Mouse (Mus musculus): ENCODE results near the gene Ppfia1.

DNA sequence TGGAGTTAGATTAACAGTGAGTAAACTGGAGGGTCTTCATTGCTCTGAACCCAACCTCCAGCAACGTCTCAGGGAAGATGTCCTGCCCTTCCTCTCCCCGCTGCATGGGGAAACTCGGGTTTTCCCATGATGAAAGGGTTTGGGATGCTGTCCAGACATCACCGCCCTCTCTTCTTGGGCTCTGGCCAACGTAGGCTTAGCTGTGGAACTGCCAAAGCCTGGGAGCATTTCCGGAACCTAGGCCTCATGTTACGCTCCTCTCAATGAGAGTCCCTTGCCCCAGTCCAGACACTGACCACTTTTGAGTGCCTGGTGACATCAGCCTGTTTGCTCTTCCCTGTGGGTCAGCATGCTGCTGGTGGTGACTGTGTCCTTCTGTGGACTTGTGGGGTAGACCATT is 15.9 kb upstream of the Ppfia1 start:
- TF ChIP-seq POLR2A (IDR thresholded peaks at IDR 0.05; ENCODE audit: borderline replicate concordance, insufficient read depth, low read length) = no peak
- TF ChIP-seq CTCF (IDR thresholded peaks at IDR 0.05; ENCODE audit: borderline replicate concordance, insufficient read depth, low read depth, low read length) = no peak

Measured in cerebellum, adult 2 months (tissue).